Mouse (Mus musculus): Measurements from ENCODE around the gene Rnf10. TPM values are rescaled to one million over a fixed set of nuclear protein-coding genes. Genes with fewer than 3 reads are reported as not detected.

The Rnf10 gene
- total and polyA plus RNA-seq, 2 experiments from 2014 or later, result 103 to 158 TPM

DNA sequence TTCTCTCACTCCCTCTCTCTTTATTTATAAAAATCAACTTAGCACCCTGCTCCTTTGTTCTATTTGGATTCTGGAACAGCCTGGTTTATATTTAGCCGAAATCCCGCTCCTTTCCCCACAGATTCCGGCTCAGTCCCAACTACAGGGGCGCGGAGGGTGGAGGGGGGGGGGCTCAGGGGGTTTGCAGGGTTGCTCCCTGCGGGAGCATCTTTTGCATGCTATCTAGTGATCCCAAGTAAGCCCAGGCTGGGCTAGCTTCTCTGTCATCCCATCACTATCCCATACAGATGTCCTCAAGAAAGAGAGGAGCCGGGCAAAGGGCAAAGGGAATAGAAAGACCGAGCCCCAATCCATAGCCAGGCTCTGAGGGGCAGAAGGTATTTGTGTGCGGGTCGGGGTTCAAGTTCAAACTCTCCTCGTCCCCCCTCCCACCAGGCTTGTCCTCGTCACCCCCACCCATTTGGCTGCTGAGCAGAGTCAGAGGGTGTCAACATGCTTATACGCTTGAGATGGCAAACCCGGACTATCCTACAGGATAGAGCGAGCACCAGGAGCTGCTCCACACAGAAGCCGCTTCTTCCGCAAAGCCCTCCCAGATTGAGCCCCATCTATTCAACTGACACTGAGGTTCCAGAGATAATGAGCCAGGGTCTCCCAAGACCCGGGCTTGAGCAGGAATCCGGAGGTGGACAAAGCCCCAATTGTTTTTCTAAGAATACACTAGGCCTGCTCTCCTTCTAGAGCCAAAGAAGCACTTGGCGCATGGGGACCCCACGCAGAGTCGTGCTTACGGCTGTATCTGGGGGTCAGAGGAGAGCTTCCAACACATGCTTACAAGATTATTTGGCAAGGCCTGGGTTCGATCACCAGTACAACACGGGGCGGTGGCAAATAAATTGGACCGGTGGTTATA is 57.2 kb downstream of the Rnf10 start:
- Histone ChIP-seq H3K4me2 (ENCODE audit: low read depth, low read length, poor library complexity, severe bottlenecking) (peak overlapping the region; percentile 68), H3K27me3 (ENCODE audit: insufficient read depth, low read length) (no peaks in the 10 kb centered on the region), H3K4me1 (ENCODE audit: insufficient read depth, low read length) (no peaks in the 10 kb centered on the region), H3K4me3 (ENCODE audit: low read depth, low read length) (peak overlapping the region; percentile 42), H3K27ac (ENCODE audit: low read depth, low read length) (peak overlapping the region; percentile 62), H3K9me3 (ENCODE audit: low read length) (no peaks in the 10 kb centered on the region), H3K36me3 (ENCODE audit: insufficient read depth, low read length) (no peaks in the 10 kb centered on the region), H3K9ac (replicated peaks; ENCODE audit: low read length, poor library complexity, severe bottlenecking) (peak overlapping the region; percentile 74)
- TF ChIP-seq CTCF (IDR thresholded peaks at IDR 0.05), result no peak
- peak; percentile 41; the same call in 1 of the 2 replicates for ATAC-seq (ENCODE audit: low FRiP score)
- WGBS, result 15% methylated on average over 27 of the region's 27 CpGs
- no peak for DNase-seq (ENCODE audit: low spot score)

DNA sequence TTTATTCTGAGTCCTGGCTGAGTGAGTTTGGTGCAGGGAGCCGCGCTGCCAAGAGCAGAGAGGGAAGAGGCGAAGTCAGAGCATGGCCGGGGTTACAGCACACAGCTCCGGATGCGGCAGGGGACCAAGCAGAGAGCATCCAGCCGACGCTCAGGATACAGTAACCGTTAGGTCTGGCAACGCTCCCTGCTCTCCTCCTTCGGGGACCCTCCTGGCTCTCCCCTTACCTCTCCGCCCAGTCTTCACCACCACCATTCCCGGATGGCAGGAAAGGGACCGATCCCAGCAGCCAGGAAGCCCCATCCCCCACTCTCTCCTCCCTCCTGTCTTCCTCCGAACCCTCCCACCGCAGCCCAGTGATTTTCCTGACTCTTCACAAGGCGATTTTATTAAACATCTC is 57.8 kb downstream of the Rnf10 start:
- Histone ChIP-seq H3K4me2 (ENCODE audit: low read depth, low read length, poor library complexity, severe bottlenecking) (peak overlapping the region; percentile 68), H3K9me3 (ENCODE audit: low read length) (no peaks in the 10 kb centered on the region), H3K27ac (ENCODE audit: low read depth, low read length) (peak overlapping the region; percentile 62), H3K4me1 (ENCODE audit: insufficient read depth, low read length) (no peaks in the 10 kb centered on the region), H3K9ac (replicated peaks; ENCODE audit: low read length, poor library complexity, severe bottlenecking) (peak overlapping the region; percentile 74), H3K27me3 (ENCODE audit: insufficient read depth, low read length) (no peaks in the 10 kb centered on the region), H3K36me3 (ENCODE audit: insufficient read depth, low read length) (no peaks in the 10 kb centered on the region), H3K4me3 (ENCODE audit: low read depth, low read length) (peak overlapping the region; percentile 42)
- WGBS, result 0% methylated on average over 17 of the region's 17 CpGs
- TF ChIP-seq CTCF (IDR thresholded peaks at IDR 0.05), result no peak
- DNase-seq (ENCODE audit: low spot score), result peak; percentile 70
- ATAC-seq (ENCODE audit: low FRiP score), result peak; percentile 56; the same call in 1 of the 2 replicates

DNA sequence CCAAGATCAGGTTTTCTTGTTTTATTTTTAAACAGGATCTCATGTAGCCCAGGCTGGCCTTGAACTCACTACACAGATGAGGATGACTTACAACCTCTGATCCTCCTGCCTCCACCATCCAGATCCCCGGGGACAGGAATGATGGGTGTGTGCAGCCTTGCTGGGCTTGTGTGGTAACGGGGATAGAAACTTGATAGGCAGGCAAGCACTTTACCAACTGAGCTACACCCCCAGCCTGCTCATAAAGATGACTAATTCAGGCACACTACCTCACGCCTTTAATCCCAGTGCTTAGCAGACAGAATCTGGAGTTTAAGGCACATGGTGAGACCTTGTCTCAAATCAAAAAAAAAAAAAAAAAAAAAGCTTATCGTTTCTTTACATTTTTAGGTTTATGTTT is 59.8 kb downstream of the Rnf10 start:
- ATAC-seq (ENCODE audit: low FRiP score) (no peak), DNase-seq (ENCODE audit: low spot score) (no peak)
- no peak for TF ChIP-seq CTCF (IDR thresholded peaks at IDR 0.05)
- Histone ChIP-seq H3K36me3 (ENCODE audit: insufficient read depth, low read length) (no peaks in the 10 kb centered on the region), H3K9me3 (ENCODE audit: low read length) (no peaks in the 10 kb centered on the region), H3K4me1 (ENCODE audit: insufficient read depth, low read length) (no peaks in the 10 kb centered on the region), H3K4me2 (ENCODE audit: low read depth, low read length, poor library complexity, severe bottlenecking) (no peak overlapping the region), H3K4me3 (ENCODE audit: low read depth, low read length) (no peak overlapping the region), H3K9ac (replicated peaks; ENCODE audit: low read length, poor library complexity, severe bottlenecking) (no peak overlapping the region), H3K27me3 (ENCODE audit: insufficient read depth, low read length) (no peaks in the 10 kb centered on the region), H3K27ac (ENCODE audit: low read depth, low read length) (no peak overlapping the region)
- 75% methylated on average over 4 of the region's 4 CpGs for WGBS

DNA sequence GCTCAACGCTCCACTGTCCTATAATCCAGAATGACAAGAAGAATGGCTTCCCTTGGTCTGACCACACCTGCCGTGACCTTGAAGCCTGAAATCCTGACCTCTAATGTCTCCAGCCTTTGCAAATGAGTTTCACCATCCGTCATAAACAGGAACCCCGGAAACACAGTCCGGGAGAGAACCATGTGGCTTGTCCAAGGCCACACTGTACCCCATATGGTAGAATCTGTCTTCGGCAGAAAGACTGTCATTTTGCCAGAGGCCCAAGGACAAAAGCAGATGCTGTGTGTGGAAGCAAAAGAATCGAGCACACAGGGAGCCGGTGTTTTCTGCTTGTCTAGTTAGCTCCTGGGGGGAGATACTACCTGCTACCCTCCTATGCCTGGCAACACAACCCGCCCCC is 60.2 kb downstream of the Rnf10 start:
- WGBS, result 78% methylated on average over 9 of the region's 9 CpGs
- no peak overlapping the region for H3K27ac ChIP-seq (ENCODE audit: low read depth, low read length)

DNA sequence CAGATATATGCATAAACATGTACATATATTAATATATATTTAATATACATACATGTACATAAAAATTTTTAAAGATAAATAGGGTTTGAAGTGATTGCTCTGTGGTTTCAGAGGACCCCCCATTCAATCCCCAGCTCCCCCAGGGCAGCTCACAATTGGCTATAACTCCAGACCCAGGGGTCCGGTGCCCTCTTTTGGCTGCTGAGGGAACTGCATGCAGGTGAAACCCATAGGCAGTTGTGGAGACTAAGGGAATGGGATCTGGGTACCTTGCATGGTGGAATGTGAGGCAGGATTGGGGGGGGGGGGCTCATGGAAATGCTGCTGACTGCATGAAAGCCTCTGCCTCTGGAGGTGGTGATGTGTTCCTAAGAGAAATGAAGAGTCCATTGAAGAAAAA is 62.3 kb downstream of the Rnf10 start:
- WGBS, result 15% methylated on average over 1 of the region's 1 CpGs
- TF ChIP-seq CTCF (IDR thresholded peaks at IDR 0.05), result peak; percentile 62
- no peak overlapping the region for H3K27ac ChIP-seq (ENCODE audit: low read depth, low read length)
- no peak for DNase-seq (ENCODE audit: low spot score)
- H3K9me3 ChIP-seq (ENCODE audit: low read length), result no peaks in the 10 kb centered on the region
- H3K4me1 ChIP-seq (ENCODE audit: insufficient read depth, low read length), result no peaks in the 10 kb centered on the region
- H3K9ac ChIP-seq (replicated peaks; ENCODE audit: low read length, poor library complexity, severe bottlenecking), result no peak overlapping the region
- no peaks in the 10 kb centered on the region for H3K27me3 ChIP-seq (ENCODE audit: insufficient read depth, low read length)
- no peak overlapping the region for H3K4me2 ChIP-seq (ENCODE audit: low read depth, low read length, poor library complexity, severe bottlenecking)
- H3K4me3 ChIP-seq (ENCODE audit: low read depth, low read length), result no peak overlapping the region
- ATAC-seq (ENCODE audit: low FRiP score), result no peak
- H3K36me3 ChIP-seq (ENCODE audit: insufficient read depth, low read length), result no peaks in the 10 kb centered on the region

More for the DNA sequence above, 60.2 kb downstream of the Rnf10 start:
- no peak overlapping the region for H3K9ac ChIP-seq (replicated peaks; ENCODE audit: low read length, poor library complexity, severe bottlenecking)
- no peak for TF ChIP-seq CTCF (IDR thresholded peaks at IDR 0.05)
- H3K9me3 ChIP-seq (ENCODE audit: low read length), result no peaks in the 10 kb centered on the region
- H3K4me3 ChIP-seq (ENCODE audit: low read depth, low read length), result no peak overlapping the region
- no peaks in the 10 kb centered on the region for H3K27me3 ChIP-seq (ENCODE audit: insufficient read depth, low read length)
- no peak overlapping the region for H3K4me2 ChIP-seq (ENCODE audit: low read depth, low read length, poor library complexity, severe bottlenecking)
- no peaks in the 10 kb centered on the region for H3K4me1 ChIP-seq (ENCODE audit: insufficient read depth, low read length)
- ATAC-seq (ENCODE audit: low FRiP score) (no peak), DNase-seq (ENCODE audit: low spot score) (no peak)
- no peaks in the 10 kb centered on the region for H3K36me3 ChIP-seq (ENCODE audit: insufficient read depth, low read length)

DNA sequence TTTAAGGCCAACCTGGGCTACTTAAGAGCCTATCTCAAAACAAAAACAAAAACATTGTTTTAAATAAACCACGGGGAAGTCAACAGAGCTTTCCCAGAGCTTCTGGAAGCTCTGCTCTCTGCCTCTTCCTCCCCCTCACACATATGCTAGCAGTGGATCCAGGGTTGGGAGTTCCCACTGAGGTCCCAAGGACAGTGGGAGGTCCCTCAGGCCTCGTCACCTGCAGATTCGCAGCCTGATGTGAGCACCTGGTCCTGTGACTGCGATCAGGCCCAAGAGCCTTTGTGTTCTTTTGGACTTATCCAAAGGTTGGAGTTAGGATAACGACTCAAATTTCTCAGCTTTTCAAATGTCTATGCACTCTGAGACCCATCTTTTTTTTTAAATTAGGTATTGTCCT is 64.1 kb downstream of the Rnf10 start:
- WGBS, result 60% methylated on average over 5 of the region's 5 CpGs
- Histone ChIP-seq H3K27ac (ENCODE audit: low read depth, low read length) (no peak overlapping the region), H3K4me2 (ENCODE audit: low read depth, low read length, poor library complexity, severe bottlenecking) (no peak overlapping the region), H3K27me3 (ENCODE audit: insufficient read depth, low read length) (no peaks in the 10 kb centered on the region), H3K4me3 (ENCODE audit: low read depth, low read length) (no peak overlapping the region), H3K9ac (replicated peaks; ENCODE audit: low read length, poor library complexity, severe bottlenecking) (no peak overlapping the region), H3K9me3 (ENCODE audit: low read length) (no peaks in the 10 kb centered on the region), H3K4me1 (ENCODE audit: insufficient read depth, low read length) (no peaks in the 10 kb centered on the region), H3K36me3 (ENCODE audit: insufficient read depth, low read length) (no peaks in the 10 kb centered on the region)
- TF ChIP-seq CTCF (IDR thresholded peaks at IDR 0.05), result no peak
- DNase-seq (ENCODE audit: low spot score) (no peak), ATAC-seq (ENCODE audit: low FRiP score) (no peak)

All from midbrain, postnatal 0 days (tissue).